Mouse (Mus musculus) adrenal gland, postnatal 14 days (tissue): ENCODE measurements around the gene Sat2. TPM values are rescaled to one million over a fixed set of nuclear protein-coding genes. Genes with fewer than 3 reads are reported as not detected.

Experiments
- DNase-seq: peaks from one replicate; pipeline ENCODE4 v3.0.0; 2021; ENCODE audit warnings: mixed read lengths
- microRNA-seq, 2 experiments: library from miRNA; unstranded; fragments of <30 nt; microRNA quantifications; one replicate each; pipeline ENCODE4 v1.2.0; 2021
- total RNA-seq: library from RNA; stranded (reverse); gene quantifications from 2 replicates; pipeline ENCODE4 v1.2.3, GENCODE M21; 2021

Gene Sat2
- total RNA-seq, 1 experiment from 2014 or later = 8.2 TPM

GRCm38 (mm10) chr11:69670786-69671725 lies 49.2 kb downstream of the Sat2 start:
- DNase-seq = peak; percentile 99

GRCm38 (mm10) chr11:69671726-69672124 lies 49.9 kb downstream of the Sat2 start:
- DNase-seq = no peak

- peak; percentile 99 for DNase-seq
These were observed 50.4 kb downstream of the Sat2 start, which contains the start of gene Eif4a1 for GRCm38 (mm10) chr11:69672211-69672706. Gene Eif4a1 (minus strand): TSS chr11:69672423.

Small RNA genes lying within 50 kb of the gene (microRNA-seq; reads per million reads assigned to microRNA genes)
- gene Mir1934 (4.2 to 4.3 reads per million in 2 experiments), gene Mir467f (0 reads per million in 2 experiments)

Other genes starting within 250 kb of the Sat2 start
- gene Naa38, start 226.5 kb upstream of the Sat2 start, total RNA-seq = 124 and 137 TPM in 2 replicates
- 34.2 and 42.6 TPM in 2 replicates for gene Cyb5d1, start 226.4 kb upstream of the Sat2 start, total RNA-seq
- 29.5 and 30.2 TPM in 2 replicates for gene Tmem88, start 223.8 kb upstream of the Sat2 start, total RNA-seq
- 53.7 and 61.3 TPM in 2 replicates for gene Kdm6b, start 208.3 kb upstream of the Sat2 start, total RNA-seq
- 0.22 and 0.49 TPM in 2 replicates for gene Dnah2, start 72.9 kb upstream of the Sat2 start, total RNA-seq
- gene Efnb3, start 61.8 kb upstream of the Sat2 start, total RNA-seq = 1.5 and 2.0 TPM in 2 replicates
- gene Wrap53, start 41.8 kb upstream of the Sat2 start, total RNA-seq = 9.2 and 10.1 TPM in 2 replicates
- 66.4 and 78.4 TPM in 2 replicates for gene Trp53, start 41.7 kb upstream of the Sat2 start, total RNA-seq
- gene Atp1b2, start 16.1 kb upstream of the Sat2 start, total RNA-seq = 37.4 and 39.7 TPM in 2 replicates
- not detected in 2 replicates for gene Shbg, start 4.1 kb upstream of the Sat2 start, total RNA-seq
- gene Fxr2, start 11.0 kb downstream of the Sat2 start, total RNA-seq = 75.5 and 84.3 TPM in 2 replicates
- 0.45 TPM in 1 of 2 replicates, not detected in the other for gene Sox15, start 33.3 kb downstream of the Sat2 start, total RNA-seq
- 96.2 and 101 TPM in 2 replicates for gene Mpdu1, start 40.6 kb downstream of the Sat2 start, total RNA-seq
- 8.6 and 12.2 TPM in 2 replicates for gene Cd68, start 44.1 kb downstream of the Sat2 start, total RNA-seq
- gene Eif4a1, start 50.4 kb downstream of the Sat2 start, total RNA-seq = 642 and 752 TPM in 2 replicates
- 71.6 and 72.4 TPM in 2 replicates for gene Senp3, start 60.1 kb downstream of the Sat2 start, total RNA-seq
- 2.7 and 4.0 TPM in 2 replicates for gene Tnfsf13, start 63.8 kb downstream of the Sat2 start, total RNA-seq
- 20.3 and 21.5 TPM in 2 replicates for gene Tnfsf12, start 73.8 kb downstream of the Sat2 start, total RNA-seq
- 3.9 and 4.6 TPM in 2 replicates for gene Tnfsfm13, start 74.1 kb downstream of the Sat2 start, total RNA-seq
- 78.0 and 84.0 TPM in 2 replicates for gene Polr2a, start 136.6 kb downstream of the Sat2 start, total RNA-seq
- not detected in 2 replicates for gene Slc35g3, start 139.9 kb downstream of the Sat2 start, total RNA-seq
- gene Zbtb4, start 143.9 kb downstream of the Sat2 start, total RNA-seq = 39.9 and 42.4 TPM in 2 replicates
- 2.4 and 3.2 TPM in 2 replicates for gene Chrnb1, start 173.9 kb downstream of the Sat2 start, total RNA-seq
- 3.5 and 3.8 TPM in 2 replicates for gene Fgf11, start 179.8 kb downstream of the Sat2 start, total RNA-seq
- 0.74 and 1.1 TPM in 2 replicates for gene Tmem102, start 183.6 kb downstream of the Sat2 start, total RNA-seq
- not detected in 2 replicates for gene Gm39566, start 193.3 kb downstream of the Sat2 start, total RNA-seq
- not detected in 2 replicates for gene Spem2, start 196.4 kb downstream of the Sat2 start, total RNA-seq
- 0.38 TPM in 1 of 2 replicates, not detected in the other for gene Spem1, start 200.2 kb downstream of the Sat2 start, total RNA-seq
- 17.6 and 20.6 TPM in 2 replicates for gene Nlgn2, start 215.8 kb downstream of the Sat2 start, total RNA-seq
- gene Tmem256, start 216.5 kb downstream of the Sat2 start, total RNA-seq = 114 and 128 TPM in 2 replicates
- gene Plscr3, start 224.4 kb downstream of the Sat2 start, total RNA-seq = 50.5 and 51.3 TPM in 2 replicates
- 0.30 TPM in 1 of 2 replicates, not detected in the other for gene Tnk1, start 236.7 kb downstream of the Sat2 start, total RNA-seq